8 mouse cellular contexts compared by ENCODE assay signal in the genomic region with DNA sequence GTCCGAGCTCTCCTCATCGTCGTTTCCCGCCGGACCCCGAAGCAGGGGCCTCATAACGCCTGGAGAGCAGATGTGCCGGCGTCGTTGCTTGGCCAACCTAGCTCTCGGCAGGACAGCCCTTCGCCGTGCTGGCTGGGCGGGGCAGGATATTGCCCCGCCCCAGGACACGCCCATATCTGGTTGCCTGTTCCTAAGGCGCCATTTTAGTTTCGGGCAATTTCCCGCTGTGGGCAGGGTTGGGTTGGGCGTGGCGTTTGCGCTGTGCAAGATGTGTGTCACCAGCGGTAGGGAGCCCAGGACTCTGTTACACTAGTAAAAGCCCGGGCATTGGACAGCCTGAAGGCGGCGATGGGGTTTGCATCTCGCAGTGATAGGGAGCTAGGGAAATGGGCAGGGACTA. TPM values are rescaled to one million over a fixed set of nuclear protein-coding genes. Genes with fewer than 3 reads are reported as not detected.
DNase-seq lines count a peak whose midpoint lies in the region; ATAC-seq and TF ChIP-seq lines count a peak whose summit lies in the region.

A gene (minus strand): TSS at position 128 of the 400 bp plus-strand sequence.

- TF ChIP-seq CTCF in Patski (IDR thresholded peaks at IDR 0.05) = no peak

- H3K27ac ChIP-seq in hindbrain, embryonic 13.5 days = peak within 1 kb of the TSS; percentile 83

- under 1% methylated on average over 27 of the region's 27 CpGs for WGBS in hindbrain, embryonic 13.5 days

- in situ Hi-C loops in Patski (cut with MboI; ENCODE audit: low pct_unique_long_range_greater_than_20kb) = no loop called here

- peak within 1 kb of the TSS; percentile 67 for H3K4me3 ChIP-seq in hindbrain, embryonic 13.5 days

- CTCF ChIA-PET in Patski (lab: Charles Lee) = interaction anchor here (1.4 kb wide), 1 partner anchor 40 kb away, joined by 3 read pairs; no protein-coding TSS in a partner anchor

- ATAC-seq in Patski = peak; percentile 97
- peak; percentile 98 for ATAC-seq in hindbrain, embryonic 13.5 days (ENCODE audit: low FRiP score)

- peaks cover 21% of the 10 kb centered on the region for H3K4me1 ChIP-seq in hindbrain, embryonic 13.5 days (replicated peaks)

- POLR2A ChIA-PET in Patski (lab: Charles Lee) = interaction anchor here (0.6 to 1.0 kb wide), 2 partner anchors 23 to 396 kb away, joined by 3 to 4 read pairs; no protein-coding TSS in a partner anchor

- H3K9ac ChIP-seq in hindbrain, embryonic 13.5 days = peak within 1 kb of the TSS; percentile 78

- peak; percentile 59 for DNase-seq in Patski (ENCODE audit: low read depth, low spot score)
- peak; percentile 94 to 95 for DNase-seq in cerebellum, postnatal 14 days
- peak; percentile 86 to 90 for DNase-seq in frontal cortex, postnatal 14 days (ENCODE audit: low spot score in 2 of 2)
- peak; percentile 76 to 80 for DNase-seq in layer of hippocampus, postnatal 25 days (ENCODE audit: extremely low spot score in 1 of 2, low spot score in 1 of 2)
- DNase-seq in lung, postnatal 25 days (ENCODE audit: low spot score) = peak; percentile 95
- DNase-seq in retina, embryonic 14.5 days (ENCODE audit: low spot score) = peak; percentile 98
- peak; percentile 96 for DNase-seq in thymus, postnatal 4 days

- H3K27me3 ChIP-seq in Patski = no peaks in the 10 kb centered on the region
- no peaks in the 10 kb centered on the region for H3K27me3 ChIP-seq in hindbrain, embryonic 13.5 days

- peak within 1 kb of the TSS; percentile 58 for H3K4me2 ChIP-seq in hindbrain, embryonic 13.5 days

- H3K9me3 ChIP-seq in hindbrain, embryonic 13.5 days = no peaks in the 10 kb centered on the region

- H3K36me3 ChIP-seq in hindbrain, embryonic 13.5 days = peaks cover 14% of the 10 kb centered on the region

RNA-seq across cellular contexts. Expression of the gene that starts here (rescaled TPM):
- polyA plus RNA-seq in Patski (2021) = 29.9 TPM
- 18.8 and 19.4 TPM in 2 replicates for polyA plus RNA-seq in hindbrain, embryonic 13.5 days (2015; fragmentation: Nextera tagmentation; extraction: Ambion mirVana)
- total RNA-seq in layer of hippocampus, postnatal 25 days (2021) = 10 to 100 TPM; 18.8 to 20.7 TPM

Comparison
In these comparisons a context has a peak if more than half of its experiments do, and no peak if none do; other contexts are left out.
1. Peak in every context shown above with its lines: DNase-seq, ATAC-seq, H3K4me3 ChIP-seq and H3K27ac ChIP-seq.